Mouse (Mus musculus): Measurements from ENCODE around the gene Padi1.

The Padi1 gene

DNA sequence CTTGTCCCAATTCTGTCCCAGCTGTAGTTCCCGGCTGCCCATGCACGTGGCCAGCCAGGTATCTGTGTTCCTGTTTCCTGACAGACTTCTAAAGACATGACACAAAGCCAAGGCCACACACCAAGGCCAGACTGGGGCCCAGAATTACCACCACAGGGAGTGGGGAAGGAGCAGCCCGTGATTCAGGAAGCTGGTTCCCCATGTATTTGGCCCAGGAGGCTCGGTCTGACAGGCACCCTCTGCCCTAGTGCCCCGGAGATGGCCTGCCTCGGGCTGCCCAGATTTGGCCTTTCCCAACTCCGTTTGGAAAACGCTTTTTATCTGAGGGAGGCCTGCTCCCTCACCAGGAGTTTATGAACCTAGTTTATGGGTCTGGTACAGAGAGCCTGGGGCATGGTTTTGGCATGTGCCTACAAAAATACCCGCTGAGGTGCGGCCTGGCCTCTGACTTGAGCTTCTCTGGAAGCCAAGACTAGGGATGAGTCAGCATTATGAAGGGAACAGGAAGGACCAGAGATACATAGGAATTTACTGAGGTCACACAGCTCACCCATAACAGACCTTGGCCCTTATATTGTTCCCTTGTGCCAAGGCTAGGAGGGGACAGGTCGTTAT, 16.6 kb upstream of the Padi1 start:
- no peak for DNase-seq (ENCODE audit: extremely low spot score)

DNA sequence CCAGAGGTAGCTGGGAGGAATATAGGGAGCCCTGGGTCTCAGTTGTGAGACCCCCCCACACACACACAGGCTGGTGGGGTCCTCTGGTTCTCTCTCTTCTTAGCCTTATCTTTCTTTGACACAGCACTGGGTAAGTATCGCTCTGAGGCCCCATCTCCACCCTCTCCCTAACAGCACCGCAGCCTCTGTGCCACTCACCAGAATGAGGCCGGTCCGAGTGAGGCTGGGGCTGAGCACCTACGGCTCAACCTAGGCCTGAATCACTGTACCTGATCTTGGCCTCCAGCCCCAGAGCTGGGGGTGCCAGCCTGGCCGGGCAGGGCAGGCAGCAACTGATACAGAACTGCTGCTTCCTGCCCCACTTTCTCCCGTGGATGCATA, 15.2 kb upstream of the Padi1 start:
- DNase-seq (ENCODE audit: extremely low spot score) = no peak

DNA sequence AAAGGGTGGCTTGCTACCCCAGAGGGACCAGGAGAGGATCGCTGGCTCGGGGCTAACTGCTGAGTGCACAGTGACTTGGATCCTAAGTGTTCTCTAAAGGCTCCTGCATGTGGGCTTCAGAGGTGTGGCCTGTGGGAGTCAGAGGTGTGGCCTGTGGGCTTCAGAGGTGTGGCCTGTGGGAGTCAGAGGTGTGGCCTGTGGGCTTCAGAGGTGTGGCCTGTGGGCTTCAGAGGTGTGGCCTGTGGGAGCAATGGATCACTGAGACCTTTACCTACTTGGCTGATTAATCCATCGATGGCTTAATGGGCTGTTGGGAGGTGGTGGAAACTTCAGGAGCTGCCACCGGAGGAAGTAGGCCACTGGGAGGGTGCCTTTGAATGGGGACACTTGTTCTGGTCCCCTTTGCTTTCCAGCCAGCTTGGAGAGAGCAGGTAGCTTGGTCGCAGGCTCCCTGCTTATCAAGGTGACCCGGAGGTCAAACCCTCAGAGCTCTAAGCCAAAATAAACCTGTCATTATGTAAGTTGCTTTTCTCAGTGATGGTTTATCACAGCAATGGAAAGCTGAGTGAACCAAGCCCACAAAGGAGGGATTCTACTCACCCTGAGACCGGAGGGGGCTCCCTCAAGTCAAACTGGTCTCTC, 14.7 kb upstream of the Padi1 start:
- DNase-seq (ENCODE audit: extremely low spot score) = no peak

DNA sequence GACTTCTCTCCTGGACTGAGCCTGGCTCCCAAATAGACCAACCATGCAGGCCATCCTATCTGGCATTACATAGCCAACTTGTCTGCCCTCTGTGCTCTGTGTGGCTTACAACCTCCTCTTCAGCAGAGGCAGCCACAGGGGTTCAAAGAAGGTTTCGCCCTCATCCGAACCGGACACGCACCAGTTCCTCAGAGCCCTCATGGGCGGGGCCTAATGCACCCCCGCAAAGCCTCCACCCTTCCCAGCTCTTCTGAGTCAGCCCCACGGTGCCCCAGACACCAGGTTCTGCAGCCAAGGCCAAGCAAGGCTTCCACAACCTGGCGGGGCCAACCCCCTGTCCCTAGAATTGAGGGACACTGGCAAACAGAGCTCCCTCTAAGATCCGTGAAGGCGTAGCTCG, 13.7 kb upstream of the Padi1 start:
- DNase-seq (ENCODE audit: extremely low spot score) = no peak

DNA sequence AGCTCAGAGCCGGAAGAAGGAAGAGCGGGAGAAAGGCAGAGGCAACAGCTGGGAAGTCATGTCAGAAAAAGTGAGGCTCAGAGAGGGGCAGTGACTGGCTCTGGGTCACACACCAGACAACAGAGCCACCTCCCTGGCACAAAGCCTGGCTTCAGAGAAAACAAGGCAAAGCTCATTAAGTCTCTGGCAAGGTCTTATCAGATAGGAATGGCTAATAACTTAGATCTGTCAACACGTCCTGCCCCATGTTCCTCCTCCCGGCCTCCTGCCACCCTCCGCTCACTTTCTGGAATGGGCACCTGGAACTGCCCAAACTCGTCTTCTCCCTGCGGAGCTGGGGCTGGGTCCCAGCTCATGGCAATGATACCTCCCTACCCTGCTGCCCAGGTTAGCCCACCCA, 12.2 kb upstream of the Padi1 start:
- DNase-seq (ENCODE audit: extremely low spot score) = no peak

DNA sequence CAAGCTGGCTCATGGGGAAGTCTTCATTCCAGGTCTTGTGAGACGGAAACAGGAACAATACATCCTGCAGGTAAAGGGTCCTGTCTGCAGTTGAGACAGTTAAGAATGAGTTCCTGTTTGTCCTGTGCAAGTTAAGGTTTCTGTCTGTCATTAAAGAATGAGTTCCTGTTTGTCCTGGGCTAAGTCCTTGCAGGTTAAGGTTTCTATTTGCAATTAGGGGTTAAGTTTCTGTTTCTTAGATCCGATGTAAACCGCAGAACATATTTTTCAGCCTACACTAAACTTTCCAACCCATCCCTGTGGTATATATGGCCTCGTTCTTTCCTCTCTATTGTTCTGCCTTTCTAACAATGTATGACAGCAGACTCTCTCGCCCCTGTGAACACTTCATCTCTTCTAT, 11.5 kb upstream of the Padi1 start:
- DNase-seq (ENCODE audit: extremely low spot score) = no peak

DNA sequence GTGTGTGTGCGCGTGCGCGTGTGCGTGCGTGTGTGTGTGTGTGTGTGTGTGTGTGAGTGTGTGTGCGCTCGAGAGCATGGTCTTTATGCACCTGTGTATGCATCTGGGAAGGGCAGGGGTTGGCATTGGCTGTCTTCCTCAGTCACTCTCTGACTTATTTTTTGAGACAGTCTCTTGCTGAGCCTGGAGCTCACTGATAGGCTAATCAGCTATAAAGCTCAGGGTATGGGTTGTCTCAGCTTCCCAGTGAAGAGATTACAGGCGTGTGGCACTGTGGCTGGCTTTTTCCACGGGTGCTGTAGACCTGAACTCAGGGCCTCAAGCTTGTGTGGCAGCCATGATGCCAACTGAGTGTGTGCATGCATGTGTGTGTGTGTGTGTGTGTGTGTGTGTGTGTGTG, 9.6 kb upstream of the Padi1 start:
- no peak for DNase-seq (ENCODE audit: extremely low spot score)

DNA sequence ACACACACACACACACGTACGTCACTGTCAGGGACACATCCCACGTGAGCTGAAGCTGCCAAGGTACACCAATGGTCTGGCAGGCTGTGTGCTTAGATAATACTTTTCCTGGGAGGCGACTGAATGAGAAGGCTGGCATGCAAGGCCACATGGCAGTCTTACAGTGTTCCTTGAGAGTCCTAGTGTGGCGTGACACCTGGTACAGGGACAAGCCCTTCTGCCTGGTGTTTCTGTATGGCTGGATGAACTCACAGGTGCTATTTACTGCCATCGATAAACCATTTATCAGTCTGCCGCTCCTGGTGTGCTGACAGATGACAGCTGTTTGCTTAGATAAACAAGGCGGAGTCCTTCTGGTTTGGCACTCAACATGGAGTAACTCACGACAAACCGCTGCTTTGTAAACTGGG, 8.9 kb upstream of the Padi1 start:
- no peak for DNase-seq (ENCODE audit: extremely low spot score)

DNA sequence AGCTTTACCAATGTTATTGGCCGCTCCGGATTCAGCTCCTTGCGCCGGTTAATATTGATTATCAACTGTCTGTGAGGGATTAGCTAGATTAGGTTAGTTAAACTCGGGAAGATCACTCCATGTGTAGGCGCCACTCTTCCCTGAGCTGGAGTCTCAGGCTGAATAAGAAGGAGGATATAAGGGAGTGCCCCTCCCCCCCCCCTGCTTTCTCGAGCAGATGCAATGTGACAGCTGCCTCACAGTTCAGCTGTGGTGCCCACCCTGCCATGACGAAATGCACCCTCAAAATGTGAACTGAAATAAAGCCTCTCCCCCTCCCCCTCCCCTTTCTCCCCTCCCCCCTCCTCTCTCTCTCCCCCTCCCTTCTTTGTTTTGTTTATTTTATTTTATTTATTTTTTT, 8.0 kb upstream of the Padi1 start:
- DNase-seq (ENCODE audit: extremely low spot score) = no peak

DNA sequence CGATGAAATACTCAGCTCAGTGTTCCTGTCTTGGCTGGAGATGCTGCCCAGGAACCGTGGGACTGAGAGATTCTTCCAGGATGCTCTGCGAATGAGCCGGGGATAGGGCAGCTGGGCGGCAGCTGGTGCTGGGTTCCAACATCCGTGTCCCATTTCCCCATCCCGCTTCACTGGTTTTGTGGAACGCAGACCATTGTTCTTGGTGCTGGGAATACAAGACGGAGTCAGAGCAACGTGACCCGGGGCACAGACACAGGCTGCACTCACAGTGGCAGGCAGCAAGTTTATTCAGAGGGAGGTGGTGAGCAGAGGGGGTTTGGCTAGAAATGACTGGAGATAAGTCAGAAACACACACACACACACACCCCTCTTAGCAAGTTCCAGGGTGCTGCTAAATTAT, 3.7 kb upstream of the Padi1 start:
- no peak for DNase-seq (ENCODE audit: extremely low spot score)

DNA sequence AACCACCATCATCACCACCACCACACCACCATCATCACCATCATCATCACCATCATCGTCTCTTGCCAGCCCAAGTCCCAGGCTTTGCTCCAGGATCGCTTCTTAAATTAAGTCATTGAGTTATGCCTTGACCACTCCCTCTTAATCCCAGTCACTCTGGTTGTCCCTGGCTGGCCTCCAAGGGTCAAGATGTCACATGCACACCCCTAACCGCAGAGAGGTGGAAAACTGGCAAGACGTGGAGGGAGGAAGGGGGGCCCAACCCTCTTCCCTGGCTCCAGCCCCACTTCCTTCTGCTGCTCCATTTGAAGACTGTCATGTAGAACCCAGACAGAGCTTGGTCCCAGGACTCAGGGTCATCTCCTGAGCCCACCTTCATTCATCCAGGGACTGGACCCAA, 587 bp downstream of the Padi1 start:
- no peak for DNase-seq (ENCODE audit: extremely low spot score)

DNA sequence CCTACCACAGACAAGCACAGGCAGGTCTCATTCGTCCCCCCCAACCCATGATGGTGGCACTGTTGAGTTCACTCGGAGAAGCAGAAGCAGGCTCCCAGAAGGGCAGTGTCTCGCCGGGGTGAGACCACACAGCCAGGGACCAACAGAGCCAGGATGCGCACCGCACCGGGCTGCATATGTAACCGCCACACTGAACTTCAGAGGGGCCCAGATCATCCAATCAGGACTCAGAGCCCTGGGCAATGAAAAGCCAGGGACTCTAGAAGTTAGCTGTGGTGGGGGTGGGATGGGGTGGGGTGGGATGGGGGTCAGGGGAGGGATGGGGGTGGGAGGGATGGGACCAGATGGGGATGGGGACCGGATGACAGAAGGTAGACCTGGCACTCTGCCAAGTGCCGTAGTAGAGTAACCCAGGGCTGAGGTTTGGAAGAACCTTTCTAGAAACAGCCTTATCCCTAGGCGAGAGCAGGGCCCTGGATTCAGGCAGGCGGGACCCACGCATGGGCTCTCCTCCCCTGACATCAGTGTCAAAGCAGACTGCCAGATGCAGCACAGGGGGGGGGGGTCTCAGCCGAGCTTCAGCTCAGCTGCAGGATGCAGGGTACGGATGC, 1.8 kb downstream of the Padi1 start:
- DNase-seq (ENCODE audit: extremely low spot score) = no peak

DNA sequence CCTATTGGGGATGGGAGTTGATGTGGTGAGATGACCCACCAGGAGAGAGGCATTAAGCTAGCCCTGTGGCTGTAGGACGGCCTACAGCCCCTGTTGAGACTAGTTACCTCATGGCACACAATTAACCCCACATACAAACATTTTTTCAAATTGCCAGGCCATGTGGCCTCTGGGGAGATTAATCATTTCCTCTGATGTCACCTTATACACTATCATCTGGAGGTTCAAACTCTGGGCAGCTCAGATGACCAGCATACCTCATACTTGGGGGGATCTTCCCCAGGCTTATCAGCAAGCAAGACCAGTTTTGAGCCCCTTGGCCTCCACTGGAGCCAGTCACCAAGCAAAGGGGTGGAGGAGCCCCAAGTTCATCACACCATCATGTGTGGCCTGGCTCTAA, 2.7 kb downstream of the Padi1 start:
- no peak for DNase-seq (ENCODE audit: extremely low spot score)

DNA sequence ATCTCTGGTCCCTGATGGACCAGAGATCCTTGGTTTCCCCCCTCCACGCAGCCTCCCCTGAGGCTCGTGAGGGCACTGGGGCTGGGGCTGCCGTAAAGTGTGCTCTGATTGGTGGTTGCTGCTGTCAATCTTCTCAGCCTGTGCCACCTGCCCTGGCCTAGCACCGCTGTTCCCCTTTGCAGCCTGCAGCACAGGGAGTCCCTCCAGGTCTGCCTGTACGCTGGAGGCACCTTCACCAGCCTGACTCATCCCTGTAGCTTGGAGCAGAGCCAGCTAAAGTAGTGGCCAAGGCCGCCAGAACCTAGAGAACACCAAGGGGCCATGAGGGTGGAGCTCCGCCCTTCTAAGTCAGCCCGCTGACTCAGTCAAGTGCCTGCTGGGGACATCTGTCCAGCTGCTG, 7.7 kb downstream of the Padi1 start:
- DNase-seq (ENCODE audit: extremely low spot score) = peak; percentile 35

DNA sequence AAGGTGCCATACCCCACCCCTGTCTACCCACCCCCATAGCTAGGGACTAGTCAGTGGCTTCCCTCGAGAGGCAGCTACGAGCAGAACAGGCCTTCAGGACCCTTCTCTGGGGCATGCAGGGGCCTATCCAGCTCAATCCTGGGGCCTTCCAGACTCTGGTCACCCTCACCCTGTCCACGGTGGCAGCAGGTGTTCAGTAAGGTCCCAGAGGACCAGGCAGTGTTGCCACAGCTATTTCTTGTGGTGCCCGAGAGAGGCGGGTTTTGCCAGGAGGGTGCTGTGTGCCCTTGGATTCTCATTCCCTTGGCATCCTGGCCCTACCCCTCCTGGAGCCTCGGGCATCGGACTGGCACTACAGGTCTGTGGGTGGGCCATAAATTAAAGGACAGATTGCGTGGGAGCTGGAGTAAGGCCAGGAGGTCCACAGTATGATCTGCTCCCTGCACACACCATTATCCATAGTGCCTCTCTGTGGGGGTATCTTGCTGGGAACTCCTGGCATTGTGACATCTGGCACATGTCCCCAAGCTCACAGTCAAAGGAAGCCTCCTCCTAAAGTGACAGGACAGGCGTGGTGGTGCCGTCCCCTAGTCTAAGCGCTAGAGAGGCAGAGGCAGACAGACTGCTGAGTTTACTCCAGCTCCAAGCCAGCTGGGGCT, 9.2 kb downstream of the Padi1 start:
- no peak for DNase-seq (ENCODE audit: extremely low spot score)

DNA sequence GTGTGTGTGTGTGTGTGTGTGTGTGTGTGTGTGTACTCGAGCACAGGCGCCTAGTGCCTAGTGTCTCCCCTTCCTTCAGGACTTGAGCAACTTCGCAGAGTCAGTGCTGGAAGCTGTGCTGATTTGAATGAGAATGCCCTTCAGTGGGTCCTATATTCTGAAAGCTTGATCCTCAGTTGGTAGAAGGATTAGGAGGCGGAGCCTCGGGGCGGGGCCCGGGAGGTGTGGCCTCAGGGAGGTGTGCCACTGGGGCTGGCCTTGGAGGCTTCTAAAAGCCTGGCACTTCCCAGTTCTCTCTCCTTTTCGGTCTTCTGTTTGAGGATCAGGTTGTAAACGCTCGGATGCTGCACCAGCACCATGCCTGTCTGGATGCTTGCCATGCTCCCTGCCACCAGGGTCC, 9.9 kb downstream of the Padi1 start:
- DNase-seq (ENCODE audit: extremely low spot score) = peak; percentile 67

DNA sequence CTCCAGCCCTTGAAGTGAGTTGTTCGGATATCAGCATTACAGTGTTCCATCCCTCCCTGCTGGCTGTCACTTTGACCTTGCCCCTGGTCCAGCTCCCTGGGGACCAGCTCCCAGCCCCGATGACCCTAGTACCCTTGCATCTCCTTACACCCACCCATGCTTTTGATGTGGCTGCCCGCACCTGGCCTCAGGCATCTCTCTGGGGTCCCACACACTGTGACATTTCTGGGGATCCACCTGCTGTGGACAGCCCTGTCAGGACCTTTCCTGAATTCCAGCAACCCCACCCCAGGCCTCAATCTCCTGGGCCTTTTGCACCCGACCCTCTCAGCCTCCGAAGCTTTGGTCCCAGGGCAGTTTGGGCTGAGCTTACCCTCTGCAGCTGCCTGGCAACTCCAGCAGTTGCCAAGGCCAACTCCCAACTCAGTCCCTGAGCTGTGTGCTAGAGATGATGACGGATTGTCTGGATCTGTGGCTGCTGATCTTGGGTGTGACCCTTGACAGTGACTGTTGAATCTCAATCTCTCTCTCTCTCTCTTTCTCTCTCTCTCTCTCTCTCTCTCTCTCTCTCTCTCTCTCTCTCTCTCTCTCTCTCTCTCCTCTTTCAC, 11.1 kb downstream of the Padi1 start:
- DNase-seq (ENCODE audit: extremely low spot score) = no peak

DNA sequence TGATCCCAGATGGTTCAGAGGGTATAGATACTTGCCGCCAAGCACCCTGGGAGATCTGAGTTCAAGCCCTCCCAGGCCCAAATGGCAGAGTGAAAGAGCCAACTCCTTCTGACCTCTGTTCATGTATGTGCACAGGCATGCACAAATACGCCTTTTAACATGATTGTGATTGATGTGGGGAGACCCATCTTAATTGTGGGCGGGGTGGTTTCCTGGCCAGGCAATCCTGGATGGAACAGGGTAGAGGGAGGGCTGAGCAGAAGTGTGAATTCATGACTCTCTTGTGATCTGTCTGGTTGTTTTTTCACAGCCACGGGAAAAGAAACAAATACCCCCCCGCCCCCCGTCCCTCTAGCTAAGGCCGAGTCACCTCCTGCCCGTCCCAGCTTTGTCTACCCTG, 12.8 kb downstream of the Padi1 start:
- DNase-seq (ENCODE audit: extremely low spot score) = no peak

DNA sequence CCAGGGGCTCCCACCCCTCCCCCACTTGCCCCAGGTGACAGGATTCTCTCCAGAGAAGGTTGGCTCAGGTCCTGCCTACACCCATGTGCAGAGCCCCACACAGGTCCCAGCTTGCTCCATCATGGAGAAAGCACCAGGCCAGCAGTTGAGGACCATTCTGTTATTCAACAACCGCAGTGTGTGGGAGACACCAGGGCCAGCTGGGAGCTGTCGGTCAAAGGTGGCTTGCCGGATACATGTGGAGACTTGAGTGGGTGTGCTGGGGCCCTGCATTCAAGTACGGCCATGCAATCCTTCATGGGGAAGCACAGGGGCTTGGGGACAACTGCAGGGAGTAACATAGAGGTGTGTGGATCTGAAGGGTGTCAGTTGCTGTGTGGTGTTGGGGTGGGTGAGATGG, 13.8 kb downstream of the Padi1 start:
- no peak for DNase-seq (ENCODE audit: extremely low spot score)

DNA sequence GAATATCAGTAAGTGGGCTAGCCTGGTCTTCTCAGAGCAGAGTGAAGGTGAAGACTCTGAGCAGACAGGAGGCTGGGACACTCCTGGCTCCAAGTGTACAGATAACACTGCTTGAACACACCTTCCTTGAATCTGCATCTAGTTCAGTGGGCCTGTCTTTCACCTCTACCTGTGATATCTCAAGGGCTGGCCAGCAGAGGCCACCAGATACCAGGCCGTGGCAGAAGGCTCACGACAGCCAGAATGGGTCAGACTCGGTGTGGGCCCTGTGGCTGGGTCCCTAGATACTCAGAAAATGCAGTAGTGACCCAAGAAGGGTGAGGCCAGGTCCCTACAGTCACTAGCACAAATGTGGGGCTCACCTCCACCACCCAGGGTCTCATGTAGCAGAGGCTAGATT, 18.3 kb downstream of the Padi1 start:
- no peak for DNase-seq (ENCODE audit: extremely low spot score)

DNA sequence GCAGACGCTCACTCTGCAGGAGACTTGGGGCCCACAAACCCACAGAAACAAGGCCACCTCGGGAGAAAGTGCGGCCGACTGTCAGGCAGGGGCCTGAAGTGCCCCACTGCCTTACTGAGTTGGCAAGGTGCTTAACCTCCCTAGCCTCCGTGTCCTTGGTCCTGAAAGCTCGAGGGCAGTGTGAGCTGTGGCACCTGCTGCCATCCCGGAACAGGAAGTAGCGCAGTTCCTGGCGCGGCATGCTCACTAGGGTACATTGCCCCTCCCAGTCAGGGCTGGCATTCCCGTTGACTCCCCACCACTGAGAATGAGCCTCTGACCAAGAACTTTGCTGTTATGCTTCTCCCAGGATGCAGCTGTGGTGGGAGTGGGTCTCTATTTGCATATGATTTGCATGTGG, 19.6 kb downstream of the Padi1 start:
- DNase-seq (ENCODE audit: extremely low spot score) = no peak

DNA sequence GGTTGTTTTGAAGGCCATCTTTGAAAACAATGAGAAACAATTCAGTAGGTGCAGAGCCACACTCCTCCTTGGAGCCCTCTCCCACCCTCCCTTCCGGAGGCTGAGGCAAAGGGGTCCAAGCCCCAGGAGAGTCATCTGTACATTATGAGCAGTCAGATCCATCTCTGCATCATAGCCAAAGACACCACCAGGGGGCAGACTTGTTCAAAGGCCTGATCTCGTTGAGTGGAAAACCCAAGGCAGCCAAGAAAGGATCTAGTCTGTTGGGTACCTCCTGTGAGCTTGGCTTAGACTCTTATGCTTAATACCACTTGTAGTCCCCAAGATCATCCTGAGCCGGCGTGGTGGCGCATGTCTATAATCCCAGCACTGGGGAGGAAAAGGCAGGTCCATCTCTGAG, 23.6 kb downstream of the Padi1 start:
- DNase-seq (ENCODE audit: extremely low spot score) = no peak

DNA sequence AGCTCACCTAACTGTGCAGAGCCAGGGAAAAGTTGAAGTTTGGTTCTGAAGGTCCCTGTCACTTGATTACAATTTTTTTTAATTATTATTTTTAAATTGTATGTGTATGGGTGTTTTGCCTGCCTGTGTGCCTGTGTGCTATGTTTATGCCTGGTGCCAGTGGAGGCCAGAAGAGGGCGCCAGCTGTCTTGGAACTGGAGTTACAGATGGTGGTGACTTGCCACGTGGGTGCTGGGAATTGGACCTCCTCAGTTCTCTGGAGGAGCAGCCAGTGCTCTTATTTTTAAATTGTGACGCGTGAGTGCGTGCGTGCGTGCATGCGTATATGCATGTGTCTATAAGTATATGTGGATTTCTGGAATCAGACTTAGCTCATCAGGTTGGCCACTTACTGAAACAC, 28.2 kb downstream of the Padi1 start:
- DNase-seq (ENCODE audit: extremely low spot score) = no peak
